Mouse (Mus musculus) heart, adult 11 months (tissue): ENCODE measurements around the gene Gse1.

Experiments used
- DNase-seq: peaks from one replicate; pipeline ENCODE4 v3.0.0; 2022

Gse1 gene

DNA sequence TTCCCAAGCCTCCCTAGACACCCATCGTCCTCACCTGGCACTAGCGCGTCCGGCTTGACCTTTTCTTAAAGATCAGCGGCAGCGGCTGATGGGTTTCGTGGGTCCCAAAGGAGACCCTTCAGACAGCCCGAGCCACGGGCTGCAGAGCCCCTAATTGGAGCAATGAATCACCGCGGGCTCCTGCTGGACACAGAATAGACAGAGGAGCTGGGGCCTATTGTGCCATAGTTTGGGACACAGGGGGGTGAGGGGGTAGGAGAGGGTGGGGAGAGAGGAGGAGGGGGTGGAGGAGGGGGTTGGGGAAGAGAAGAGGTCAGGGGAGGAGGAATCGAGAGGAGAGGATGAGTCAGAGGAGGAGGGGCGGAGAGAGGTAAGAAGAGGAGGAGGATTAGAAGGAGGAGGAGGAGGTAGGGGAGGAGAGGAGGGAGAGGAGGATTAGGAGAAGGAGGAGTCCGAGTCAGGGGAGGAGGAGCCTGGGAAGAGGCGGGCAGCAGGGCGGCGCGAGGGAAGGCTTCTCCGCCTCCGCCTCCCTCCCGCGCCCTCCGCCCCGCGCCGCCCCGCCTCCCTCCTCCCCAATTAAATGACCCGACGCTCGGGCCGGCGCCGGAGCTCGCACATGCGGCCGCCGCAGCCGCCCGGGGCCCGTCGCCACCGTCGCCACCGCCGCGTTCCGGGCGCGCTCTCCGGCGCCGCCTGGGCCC lies at the start of gene Gse1:
TSS of gene Gse1 (plus strand) at position 566 of the 701 bp plus-strand sequence.
- DNase-seq, result peak; percentile 98

DNA sequence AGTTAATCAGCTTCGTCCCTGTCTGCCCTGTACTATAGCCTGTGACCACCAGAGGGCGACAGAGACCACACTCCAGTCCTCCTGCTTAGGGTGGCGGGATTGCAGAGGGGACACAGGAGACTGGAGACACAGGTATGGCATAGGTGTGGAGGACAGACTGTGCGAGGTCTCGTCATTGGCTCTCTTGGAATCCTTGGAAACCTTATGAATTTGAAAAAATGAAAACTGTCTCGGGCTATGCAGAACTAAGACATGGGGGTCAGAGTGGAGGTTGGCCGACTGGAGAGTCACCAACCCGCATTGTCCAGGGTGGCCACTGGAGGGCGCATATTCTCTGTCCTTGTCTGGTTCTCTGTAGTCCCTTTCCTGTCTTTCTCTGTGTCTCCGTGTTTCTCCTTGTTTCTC lies 49.2 kb upstream of the Gse1 start:
- DNase-seq, result peak; percentile 98

GRCm38 (mm10) chr8:120180445-120180970 lies 47.7 kb upstream of the Gse1 start:
- no peak for DNase-seq

DNA sequence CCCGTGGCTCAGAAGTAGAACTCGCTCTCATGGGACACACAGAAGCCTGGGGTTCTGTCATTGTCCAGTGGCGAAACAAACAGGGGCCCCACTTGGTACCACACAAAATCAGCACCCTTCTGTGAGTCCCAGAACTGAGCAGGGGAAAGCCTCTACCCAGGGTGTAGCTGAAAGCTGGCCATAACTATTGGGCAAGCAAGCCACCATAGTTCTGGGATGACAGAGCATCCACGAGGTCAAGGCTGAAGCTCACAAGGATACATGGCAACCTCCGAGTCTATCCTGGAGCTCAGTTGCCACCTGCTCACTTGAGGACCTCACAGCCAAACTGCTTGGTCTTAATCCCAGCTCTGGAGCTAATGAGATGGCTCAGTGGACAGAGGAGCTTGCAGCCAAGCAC lies 47.0 kb upstream of the Gse1 start:
- DNase-seq, result no peak

- DNase-seq, result no peak
Observed at GRCm38 (mm10) chr8:120181861-120182414, 46.3 kb upstream of the Gse1 start.

- DNase-seq, result peak; percentile 95
Observed at GRCm38 (mm10) chr8:120184366-120184765, 43.9 kb upstream of the Gse1 start.

GRCm38 (mm10) chr8:120184850-120185792 lies 43.1 kb upstream of the Gse1 start:
- DNase-seq, result peak; percentile 97

- DNase-seq, result peak; percentile 99
Observed at GRCm38 (mm10) chr8:120186454-120186853, 41.8 kb upstream of the Gse1 start.

DNA sequence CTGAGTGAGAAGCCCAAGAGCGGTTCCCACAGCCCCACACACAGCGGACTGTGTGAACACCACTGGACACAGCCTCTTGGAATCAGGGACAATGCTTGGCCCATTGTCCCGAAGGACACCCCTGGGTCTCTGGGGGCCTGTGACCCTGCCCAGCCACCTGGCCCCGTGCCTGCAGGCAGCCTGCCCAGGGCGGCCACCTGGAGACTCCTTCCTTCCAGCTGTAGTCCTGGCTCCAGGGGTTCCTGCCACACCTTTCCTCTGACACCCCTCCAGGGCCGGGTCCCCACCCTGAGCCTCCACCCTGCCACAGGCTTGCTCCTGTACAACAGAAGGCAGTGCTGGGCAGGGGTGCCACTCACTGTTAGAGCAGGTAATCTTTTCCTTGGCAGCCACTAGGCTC lies 39.7 kb upstream of the Gse1 start:
- DNase-seq, result peak; percentile 99

DNA sequence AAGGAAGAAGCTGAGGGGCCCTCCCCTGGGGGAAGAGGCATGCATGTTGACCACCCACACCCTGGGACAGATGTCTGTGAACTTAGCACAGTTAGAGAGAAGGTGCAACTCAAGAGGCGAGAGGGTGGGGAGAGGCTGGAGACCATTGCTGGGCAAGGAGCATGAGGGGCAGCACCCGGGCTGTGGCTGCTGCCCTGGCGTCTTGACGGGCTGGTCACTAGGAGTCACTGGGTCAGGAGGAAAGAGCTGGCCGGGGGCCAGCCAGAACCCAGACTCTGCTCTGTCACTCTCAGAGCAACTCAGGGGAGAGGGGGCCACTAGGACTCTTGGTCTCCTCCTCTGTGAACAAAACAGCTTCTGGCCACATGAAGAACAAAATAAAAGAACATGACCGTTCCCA lies 38.8 kb upstream of the Gse1 start:
- peak; percentile 93 for DNase-seq

DNA sequence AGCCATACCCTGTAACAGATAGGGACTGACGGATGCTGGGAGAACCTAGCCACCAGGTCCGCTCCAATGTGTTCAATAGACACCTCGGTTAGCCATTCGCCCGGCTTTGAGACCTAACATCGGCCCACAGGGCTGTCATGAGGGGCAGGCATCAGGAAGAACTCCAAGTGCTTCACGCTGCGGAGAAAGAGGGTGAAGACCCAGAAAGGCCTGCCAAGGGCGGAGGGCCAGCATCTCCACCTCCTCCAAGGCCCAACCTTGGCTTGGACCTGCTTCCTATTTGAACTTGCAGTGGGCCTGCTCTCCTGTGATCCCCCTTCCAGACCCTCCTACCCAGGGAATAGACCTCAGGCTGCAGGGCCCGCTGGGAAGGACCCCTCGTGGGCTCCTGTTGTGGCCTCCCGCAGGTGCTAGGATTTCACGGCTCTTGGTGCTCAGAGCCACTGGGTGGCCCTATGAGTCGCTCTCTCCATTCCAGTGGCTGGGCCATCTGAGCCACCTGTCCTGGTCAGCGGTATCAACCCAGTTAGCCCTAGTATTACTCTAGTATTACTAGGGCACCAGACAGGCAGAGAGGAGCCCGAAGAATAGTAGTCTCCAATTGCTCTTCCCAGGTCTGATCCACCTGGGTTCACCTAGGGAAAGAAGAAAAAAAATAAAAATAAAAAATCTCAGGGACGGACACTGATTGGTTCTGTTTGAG lies 38.0 kb upstream of the Gse1 start:
- DNase-seq, result peak; percentile 95

- DNase-seq, result peak; percentile 99
Observed at GRCm38 (mm10) chr8:120190810-120191413, 37.3 kb upstream of the Gse1 start.

DNA sequence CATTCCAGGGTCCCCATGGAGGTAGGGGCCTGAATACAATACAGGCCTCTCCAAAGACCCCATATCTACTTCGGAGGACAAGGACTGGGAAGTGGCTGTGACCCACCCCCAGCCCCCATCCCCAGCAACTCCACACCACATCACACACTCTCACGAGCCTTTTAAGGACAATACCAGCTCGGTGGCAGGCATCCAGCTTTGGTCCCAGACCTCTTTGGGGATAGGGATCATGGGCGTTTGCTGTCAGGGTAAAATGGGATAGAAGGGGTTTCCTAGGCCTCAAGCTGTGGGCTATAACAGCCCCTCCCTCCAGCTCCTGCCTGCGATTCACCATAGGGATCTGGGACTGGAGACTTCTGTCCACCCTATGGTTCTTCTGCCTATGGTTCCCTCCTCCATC lies 36.6 kb upstream of the Gse1 start:
- DNase-seq, result no peak

DNA sequence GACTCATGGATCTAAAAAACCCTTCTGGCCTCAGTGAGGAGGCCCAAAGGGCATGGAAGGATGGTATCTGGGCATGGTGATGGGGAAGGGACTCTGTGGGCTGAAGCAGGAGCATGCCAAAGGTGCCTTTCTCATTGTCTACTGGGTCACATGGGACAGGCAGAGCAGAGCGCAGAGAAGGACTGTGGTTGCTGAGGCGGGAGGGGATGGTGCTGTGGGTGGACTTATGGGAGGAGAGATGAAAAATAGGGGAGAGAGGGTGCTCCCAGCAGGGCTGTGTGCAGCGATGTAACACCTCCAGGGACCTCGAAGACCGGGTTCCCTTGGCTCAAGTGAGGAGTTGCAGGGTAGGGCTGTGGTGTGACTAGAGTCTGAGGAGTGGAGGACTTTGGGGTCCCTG lies 36.1 kb upstream of the Gse1 start:
- DNase-seq, result peak; percentile 93

DNA sequence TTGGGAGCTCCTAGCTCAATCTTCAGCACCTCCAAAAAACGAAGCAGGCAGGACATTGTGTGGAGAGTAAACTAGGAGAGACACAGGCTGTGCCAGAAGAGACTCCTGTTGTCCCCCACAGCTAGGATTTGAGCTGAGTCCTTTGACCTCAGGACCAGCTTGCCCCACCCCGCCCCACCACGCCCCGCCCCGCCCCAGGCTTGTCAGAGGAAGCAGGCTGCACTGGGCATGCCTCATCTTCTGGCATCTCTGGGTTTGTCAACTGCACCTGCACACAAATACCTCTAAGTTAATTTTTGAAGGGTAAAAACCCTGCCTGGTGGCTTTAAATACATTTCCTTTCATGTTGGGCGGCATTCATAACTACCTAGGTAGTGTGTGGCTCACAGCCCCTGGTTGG lies 26.9 kb upstream of the Gse1 start:
- no peak for DNase-seq

- DNase-seq, result no peak
Observed at GRCm38 (mm10) chr8:120202546-120202945, 25.7 kb upstream of the Gse1 start.

- DNase-seq, result no peak
Observed at GRCm38 (mm10) chr8:120204736-120205360, 23.4 kb upstream of the Gse1 start.

DNA sequence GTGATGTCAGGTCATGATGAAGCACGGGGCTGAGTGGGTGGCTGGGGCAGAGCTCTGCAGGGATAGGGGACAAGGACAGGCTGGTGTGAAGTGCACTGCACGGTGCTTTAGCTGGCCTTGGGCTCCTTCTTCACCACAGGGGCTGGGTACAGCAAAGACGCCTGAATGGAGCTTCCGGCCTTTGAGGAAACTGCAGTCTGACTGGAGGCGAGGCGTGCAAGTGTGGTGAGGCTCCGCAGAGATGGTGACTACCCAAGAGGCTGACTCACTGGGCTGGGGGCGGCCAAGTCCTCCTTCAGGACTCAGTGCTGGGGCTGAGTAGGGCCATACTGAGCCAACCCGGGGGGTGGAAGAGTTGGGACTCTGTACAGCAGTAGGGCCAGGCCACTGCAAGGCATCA lies 22.3 kb upstream of the Gse1 start:
- no peak for DNase-seq

DNA sequence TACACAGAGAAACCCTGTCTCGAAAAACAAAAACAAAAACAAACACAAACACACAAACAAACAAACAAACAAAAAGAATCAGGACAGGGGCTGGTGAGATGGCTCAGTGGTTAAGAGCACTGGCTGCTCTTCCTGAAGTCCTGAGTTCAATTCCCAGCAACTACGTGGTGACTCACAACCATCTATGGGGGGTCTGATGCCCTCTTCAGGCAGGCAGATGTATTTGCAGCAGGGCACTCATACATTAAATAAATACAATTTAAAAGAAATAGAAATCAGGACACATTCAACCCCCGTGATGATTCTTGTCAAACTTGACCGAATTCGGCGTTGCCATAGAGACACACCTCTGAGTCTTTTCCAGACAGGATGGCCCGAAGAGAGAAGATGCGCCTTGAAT lies 20.9 kb upstream of the Gse1 start:
- DNase-seq, result no peak

GRCm38 (mm10) chr8:120208113-120208512 lies 20.1 kb upstream of the Gse1 start:
- no peak for DNase-seq

DNA sequence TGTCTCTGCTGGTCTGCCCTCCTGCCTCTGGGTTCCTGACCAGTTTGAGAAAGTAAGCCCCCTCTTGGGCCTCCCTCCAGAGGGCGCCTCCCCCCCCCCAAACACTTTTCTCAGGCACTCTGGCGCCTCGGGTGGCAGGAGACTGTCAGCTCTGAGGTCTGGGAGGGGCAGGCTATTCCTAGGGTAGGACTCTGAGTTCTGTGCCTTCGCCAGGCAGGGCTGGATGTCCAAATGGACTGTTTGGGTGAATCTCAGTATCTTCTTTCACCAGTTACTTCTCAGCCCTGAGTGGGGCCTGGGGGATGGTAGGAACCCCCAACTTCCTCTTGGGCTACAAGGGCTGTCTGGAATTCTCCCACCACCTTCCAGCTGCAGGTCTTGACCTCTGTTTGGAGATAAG lies 16.9 kb upstream of the Gse1 start:
- DNase-seq, result peak; percentile 92

- DNase-seq, result peak; percentile 89
Observed at GRCm38 (mm10) chr8:120212596-120212995, 15.7 kb upstream of the Gse1 start.
